Mouse (Mus musculus): ENCODE measurements around the gene Tapt1.

GRCm38 (mm10) chr5:44213391-44213790 is 13.0 kb downstream of the Tapt1 start:
- TF ChIP-seq CTCF (IDR thresholded peaks at IDR 0.05; ENCODE audit: insufficient read depth, low read length) (no peak), POLR2A (IDR thresholded peaks at IDR 0.05; ENCODE audit: borderline replicate concordance, extremely low read depth, low read depth, low read length) (no peak)

All from lung, adult 2 months (tissue).